Comparison of ENCODE assay signal across 11 mouse cellular contexts in genomic region chr12:112737761-112738160, GRCm38 (mm10). TPM values are rescaled to one million over a fixed set of nuclear protein-coding genes. Genes with fewer than 3 reads are reported as not detected.
DNase-seq lines count a peak whose midpoint lies in the region; ATAC-seq and TF ChIP-seq lines count a peak whose summit lies in the region.
"Had no signal": no experiment of that assay in that cellular context is flagged by ENCODE, and none has a peak within 500 bp of the region (broad histone marks: within the 10 kb centered on the region; RNA-seq: fewer than 3 reads in every experiment).

No protein-coding gene starts in this region.

- no peak for TF ChIP-seq CTCF in kidney, adult 2 months (conservative IDR thresholded peaks at IDR 0.05; ENCODE audit: insufficient read depth, insufficient read length, low read depth, low read length)

- no peak overlapping the region for H3K27ac ChIP-seq in kidney, adult 2 months (ENCODE audit: insufficient read depth, low read depth, low read length)
- H3K27ac ChIP-seq in kidney, embryonic 15.5 days, result no peak overlapping the region
- H3K27ac ChIP-seq in intestine, embryonic 16.5 days (ENCODE audit: low read length), result no peak overlapping the region
- H3K27ac ChIP-seq in heart, embryonic 11.5 days (ENCODE audit: low read depth, low read length), result no peak overlapping the region
- H3K27ac ChIP-seq: embryonic facial prominence, embryonic 12.5 days had no signal

- no peak for TF ChIP-seq POLR2A in kidney, adult 2 months (IDR thresholded peaks at IDR 0.05; ENCODE audit: low read depth, low read length)

- ATAC-seq in kidney, embryonic 15.5 days (replicated peaks; ENCODE audit: low FRiP score), result no peak
- no peak for ATAC-seq in CD4-positive, CD25-positive, alpha-beta regulatory T cell, adult 4 months
- ATAC-seq in intestine, embryonic 16.5 days, result no peak
- no peak for ATAC-seq in heart, embryonic 11.5 days (replicated peaks; ENCODE audit: insufficient number of reproducible peaks, low FRiP score, low TSS enrichment)

- DNase-seq in kidney, adult 2 months, result peak; percentile 80
- peak; percentile 84 for DNase-seq in adrenal gland, adult 2 months
- DNase-seq in cerebellum, adult 18-20 months, result peak; percentile 94 to 96
- peak; percentile 79 to 85 for DNase-seq in kidney, postnatal 25 days
- DNase-seq: heart, postnatal 4 days; lung, embryonic 14.5 days had no signal

- no peaks in the 10 kb centered on the region for H3K27me3 ChIP-seq in kidney, adult 2 months (replicated peaks; ENCODE audit: control insufficient read depth, insufficient read depth, low read length)
- H3K27me3 ChIP-seq in kidney, embryonic 15.5 days, result no peaks in the 10 kb centered on the region
- H3K27me3 ChIP-seq in intestine, embryonic 16.5 days (replicated peaks; ENCODE audit: control insufficient read depth, insufficient read depth, low read length), result no peaks in the 10 kb centered on the region
- 0 out of 2 replicates have a peak, but pooled peaks cover 2% of the 10 kb centered on the region for H3K27me3 ChIP-seq in heart, embryonic 11.5 days (ENCODE audit: control insufficient read depth, insufficient read depth, low read length)
- H3K27me3 ChIP-seq: embryonic facial prominence, embryonic 12.5 days had no signal

- H3K4me1 ChIP-seq in kidney, adult 2 months (ENCODE audit: control insufficient read depth, insufficient read depth, low read length), result peaks cover 2% of the 10 kb centered on the region; the same call in 1 of the 2 replicates
- peaks cover 2% of the 10 kb centered on the region; the same call in 1 of the 2 replicates for H3K4me1 ChIP-seq in kidney, embryonic 15.5 days
- peaks cover 5% of the 10 kb centered on the region; the same call in 1 of the 2 replicates for H3K4me1 ChIP-seq in intestine, embryonic 16.5 days (ENCODE audit: control insufficient read depth, insufficient read depth, low read length)
- 0 out of 2 replicates have a peak, but pooled peaks cover 2% of the 10 kb centered on the region for H3K4me1 ChIP-seq in heart, embryonic 11.5 days (ENCODE audit: control insufficient read depth, insufficient read depth, low read length)

- H3K4me2 ChIP-seq in kidney, embryonic 15.5 days, result no peak overlapping the region
- no peak overlapping the region for H3K4me2 ChIP-seq in intestine, embryonic 16.5 days (ENCODE audit: low read depth, low read length)
- H3K4me2 ChIP-seq in heart, embryonic 11.5 days, result no peak overlapping the region
- H3K4me2 ChIP-seq: embryonic facial prominence, embryonic 12.5 days; lung, embryonic 14.5 days had no signal

- no peak overlapping the region for H3K9ac ChIP-seq in kidney, embryonic 15.5 days
- no peak overlapping the region for H3K9ac ChIP-seq in intestine, embryonic 16.5 days (ENCODE audit: low read depth, low read length)
- H3K9ac ChIP-seq in heart, embryonic 11.5 days (ENCODE audit: low read depth, low read length), result no peak overlapping the region
- H3K9ac ChIP-seq: embryonic facial prominence, embryonic 12.5 days; lung, embryonic 14.5 days had no signal

- H3K36me3 ChIP-seq in kidney, adult 2 months (ENCODE audit: control insufficient read depth, insufficient read depth, low read length), result peaks cover 10% of the 10 kb centered on the region
- H3K36me3 ChIP-seq in kidney, embryonic 15.5 days, result peaks cover 73% of the 10 kb centered on the region
- peaks cover 18% of the 10 kb centered on the region; the same call in 1 of the 2 replicates for H3K36me3 ChIP-seq in intestine, embryonic 16.5 days (ENCODE audit: control insufficient read depth, insufficient read depth, low read length)
- H3K36me3 ChIP-seq in heart, embryonic 11.5 days (ENCODE audit: control insufficient read depth, insufficient read depth, low read length), result no peaks in the 10 kb centered on the region; the same call in 1 of the 2 replicates

- no peak overlapping the region for H3K4me3 ChIP-seq in kidney, adult 2 months (ENCODE audit: insufficient read depth, low read depth, low read length)
- no peak overlapping the region for H3K4me3 ChIP-seq in kidney, embryonic 15.5 days (replicated peaks)
- no peak overlapping the region for H3K4me3 ChIP-seq in intestine, embryonic 16.5 days (ENCODE audit: low read length)
- no peak overlapping the region for H3K4me3 ChIP-seq in heart, embryonic 11.5 days (ENCODE audit: low read depth, low read length)
- H3K4me3 ChIP-seq: embryonic facial prominence, embryonic 12.5 days had no signal

- WGBS in kidney, adult 2 months, result 68% methylated on average over 14 of the region's 14 CpGs
- WGBS in kidney, embryonic 15.5 days, result 92% methylated on average over 14 of the region's 14 CpGs
- WGBS in intestine, embryonic 16.5 days, result 90% methylated on average over 14 of the region's 14 CpGs
- 93% methylated on average over 14 of the region's 14 CpGs for WGBS in heart, embryonic 11.5 days (ENCODE audit: insufficient replicate concordance)

- H3K9me3 ChIP-seq in kidney, embryonic 15.5 days (replicated peaks), result no peaks in the 10 kb centered on the region
- no peaks in the 10 kb centered on the region for H3K9me3 ChIP-seq in intestine, embryonic 16.5 days (ENCODE audit: control insufficient read depth, low read length)
- no peaks in the 10 kb centered on the region for H3K9me3 ChIP-seq in heart, embryonic 11.5 days (replicated peaks; ENCODE audit: control insufficient read depth, low read length)
- H3K9me3 ChIP-seq: embryonic facial prominence, embryonic 12.5 days had no signal

RNA-seq across cellular contexts. Expression of gene Cep170b, which starts 17.5 kb away (rescaled TPM):
- polyA plus RNA-seq in kidney, adult 2 months (2012; rRNA removed), result 63.4 and 75.3 TPM in 2 replicates
- 15.8 and 16.6 TPM in 2 replicates for polyA plus RNA-seq in kidney, embryonic 15.5 days (2015; fragmentation: Nextera tagmentation; extraction: Ambion mirVana)
- 10 to 100 TPM; 48.8 to 52.1 TPM for total RNA-seq in adrenal gland, adult 2 months (2021)
- 49.0 and 52.5 TPM in 2 replicates for polyA plus RNA-seq in adrenal gland, adult 2 months (2012; rRNA removed)
- 1 to 10 TPM; 2.4 to 4.9 TPM for polyA plus RNA-seq in CD4-positive, CD25-positive, alpha-beta regulatory T cell, adult 4 months (2017; shearing (Covaris generic))
- 12.4 and 13.2 TPM in 2 replicates for polyA plus RNA-seq in intestine, embryonic 16.5 days (2015; fragmentation: Nextera tagmentation; extraction: Ambion mirVana)
- polyA plus RNA-seq in heart, embryonic 11.5 days (2014; fragmentation: Nextera tagmentation; extraction: Ambion mirVana), result 2.6 and 3.1 TPM in 2 replicates

RNA-seq across cellular contexts. Expression of gene Pld4, which starts 22.7 kb away (rescaled TPM):
- 19.6 and 23.7 TPM in 2 replicates for polyA plus RNA-seq in kidney, adult 2 months (2012; rRNA removed)
- polyA plus RNA-seq in kidney, embryonic 15.5 days (2015; fragmentation: Nextera tagmentation; extraction: Ambion mirVana), result 7.9 and 10.4 TPM in 2 replicates
- total RNA-seq in adrenal gland, adult 2 months (2021), result 10 to 100 TPM; 10.1 to 13.0 TPM
- 28.0 and 29.5 TPM in 2 replicates for polyA plus RNA-seq in adrenal gland, adult 2 months (2012; rRNA removed)
- polyA plus RNA-seq in CD4-positive, CD25-positive, alpha-beta regulatory T cell, adult 4 months (2017; shearing (Covaris generic)), result 1 to 10 TPM; 1.7 to 7.2 TPM
- 12.2 and 13.0 TPM in 2 replicates for polyA plus RNA-seq in intestine, embryonic 16.5 days (2015; fragmentation: Nextera tagmentation; extraction: Ambion mirVana)
- 1.5 and 1.7 TPM in 2 replicates for polyA plus RNA-seq in heart, embryonic 11.5 days (2014; fragmentation: Nextera tagmentation; extraction: Ambion mirVana)

RNA-seq across cellular contexts. Expression of gene Zbtb42, which starts 59.1 kb away (rescaled TPM):
- 10.7 and 12.1 TPM in 2 replicates for polyA plus RNA-seq in kidney, adult 2 months (2012; rRNA removed)
- polyA plus RNA-seq in kidney, embryonic 15.5 days (2015; fragmentation: Nextera tagmentation; extraction: Ambion mirVana), result 4.0 and 4.6 TPM in 2 replicates
- total RNA-seq in adrenal gland, adult 2 months (2021), result 10 to 100 TPM in 1 of 2 experiments, 1 to 10 TPM in 1; 5.5 to 15.8 TPM
- 25.5 and 32.6 TPM in 2 replicates for polyA plus RNA-seq in adrenal gland, adult 2 months (2012; rRNA removed)
- polyA plus RNA-seq in CD4-positive, CD25-positive, alpha-beta regulatory T cell, adult 4 months (2017; shearing (Covaris generic)), result 1 to 10 TPM; 2.8 to 2.9 TPM
- 6.8 and 8.2 TPM in 2 replicates for polyA plus RNA-seq in intestine, embryonic 16.5 days (2015; fragmentation: Nextera tagmentation; extraction: Ambion mirVana)
- polyA plus RNA-seq in heart, embryonic 11.5 days (2014; fragmentation: Nextera tagmentation; extraction: Ambion mirVana), result 2.8 and 4.2 TPM in 2 replicates
